Mouse (Mus musculus) adrenal gland, adult 18-20 months (tissue): ENCODE measurements around the gene Abca5. TPM values are rescaled to one million over a fixed set of nuclear protein-coding genes. Genes with fewer than 3 reads are reported as not detected.

ENCODE experiments used
- total RNA-seq, 2 experiments: library from RNA; stranded (reverse); gene quantifications; 1 replicate in 1 of 2; 2 replicates in 1 of 2; pipeline ENCODE4 v1.2.3; 2021

The Abca5 gene
- total RNA-seq, 2 experiments from 2014 or later: 11.8 to 18.8 TPM

Other genes starting within 250 kb of the Abca5 start
- 10 to 100 TPM; 50.5 to 55.2 TPM for gene Abca8a, start 241.7 kb downstream of the Abca5 start, total RNA-seq
- 10 to 100 TPM; 20.4 to 21.1 TPM for gene Abca9, start 169.5 kb downstream of the Abca5 start, total RNA-seq
- gene Abca6, start 85.9 kb downstream of the Abca5 start, total RNA-seq: 1 to 10 TPM; 2.2 to 3.2 TPM
- 1 to 10 TPM; 2.1 to 3.5 TPM for gene Map2k6, start 61.4 kb upstream of the Abca5 start, total RNA-seq